Mouse (Mus musculus): Measurements from ENCODE around the gene Lrrn4cl.

GRCm38 (mm10) chr19:8830664-8831063 is 19.9 kb upstream of the Lrrn4cl start:
- TF ChIP-seq CTCF (IDR thresholded peaks at IDR 0.05; ENCODE audit: low read depth): no peak
- no peak for TF ChIP-seq EP300 (IDR thresholded peaks at IDR 0.05; ENCODE audit: low read depth)

All from heart, postnatal 0 days (tissue).